8 mouse cellular contexts compared by ENCODE assay signal in the genomic region with DNA sequence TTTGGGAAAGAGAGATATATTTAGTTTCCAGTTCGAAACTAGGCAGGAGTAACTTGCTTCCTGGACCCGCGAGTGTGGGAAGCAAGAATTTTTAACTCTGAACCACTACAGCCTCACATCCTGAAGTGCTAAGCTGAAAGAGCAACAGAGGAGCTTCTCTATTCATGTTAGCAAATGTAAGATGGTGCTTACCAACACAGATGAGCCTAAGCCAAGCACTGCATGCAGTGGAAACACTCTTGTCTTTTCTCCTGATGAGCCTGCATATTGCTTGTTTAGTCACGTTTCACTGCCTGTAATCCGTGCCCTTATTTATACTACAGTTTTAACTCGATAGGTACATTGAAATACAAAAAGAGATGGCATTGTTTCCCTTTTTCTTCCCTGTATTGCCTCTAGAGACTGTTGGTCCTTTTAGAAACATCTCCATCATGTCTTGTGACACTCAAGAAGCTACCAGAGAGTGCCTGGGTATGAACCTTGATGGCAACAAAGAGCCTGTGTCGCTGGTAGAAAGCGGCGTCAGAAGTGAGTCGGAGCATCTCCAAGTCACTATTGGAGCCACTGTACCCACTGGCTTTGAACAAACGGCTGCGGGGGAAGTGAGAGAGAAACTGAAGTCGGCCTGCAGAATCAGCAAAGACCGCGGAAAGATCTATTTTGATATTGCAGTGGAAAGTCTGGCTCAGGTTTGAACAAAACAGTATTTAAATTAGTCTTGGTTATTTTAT. TPM values are rescaled to one million over a fixed set of nuclear protein-coding genes. Genes with fewer than 3 reads are reported as not detected.
DNase-seq lines count a peak whose midpoint lies in the region; ATAC-seq lines count a peak whose summit lies in the region.

No protein-coding gene starts in this region.

- H3K4me3 ChIP-seq in kidney, embryonic 14.5 days (ENCODE audit: low read length), result peak overlapping the region; percentile 76
- peak overlapping the region; percentile 68 for H3K4me3 ChIP-seq in hindbrain, embryonic 10.5 days
- H3K4me3 ChIP-seq in midbrain, embryonic 11.5 days (ENCODE audit: low read depth, low read length), result peak overlapping the region; percentile 83

- H3K4me1 ChIP-seq in kidney, embryonic 14.5 days (ENCODE audit: control insufficient read depth, insufficient read depth, low read length), result peaks cover 16% of the 10 kb centered on the region
- peaks cover 29% of the 10 kb centered on the region for H3K4me1 ChIP-seq in hindbrain, embryonic 10.5 days (replicated peaks)
- peaks cover 13% of the 10 kb centered on the region for H3K4me1 ChIP-seq in midbrain, embryonic 11.5 days (ENCODE audit: control insufficient read depth, insufficient read depth, low read length)

- no peak for ATAC-seq in kidney, embryonic 14.5 days (ENCODE audit: low FRiP score, low TSS enrichment)
- ATAC-seq in midbrain, embryonic 11.5 days (ENCODE audit: low FRiP score), result no peak

- no peak for DNase-seq in kidney, adult 8-10 months
- peak; percentile 22 for DNase-seq in MN1 (ENCODE audit: low spot score)
- DNase-seq in hindbrain, embryonic 10.5 days (ENCODE audit: low spot score), result no peak
- no peak for DNase-seq in midbrain, embryonic 11.5 days (ENCODE audit: low spot score, missing footprints)
- DNase-seq in right cerebral cortex, postnatal 4 days, result no peak
- DNase-seq in adrenal gland, postnatal 4 days (ENCODE audit: low spot score in 2 of 2), result no peak
- no peak for DNase-seq in adrenal gland, adult 8-10 months

- no peaks in the 10 kb centered on the region for H3K27me3 ChIP-seq in kidney, embryonic 14.5 days (ENCODE audit: control insufficient read depth, insufficient read depth, low read length)
- no peaks in the 10 kb centered on the region for H3K27me3 ChIP-seq in hindbrain, embryonic 10.5 days (ENCODE audit: insufficient read depth, poor library complexity, severe bottlenecking)
- no peaks in the 10 kb centered on the region for H3K27me3 ChIP-seq in midbrain, embryonic 11.5 days (ENCODE audit: control insufficient read depth, insufficient read depth, low read length)

- H3K9ac ChIP-seq in kidney, embryonic 14.5 days (ENCODE audit: low read depth, low read length), result peak overlapping the region; percentile 88; the same call in 1 of the 2 replicates
- peak overlapping the region; percentile 76; the same call in 1 of the 2 replicates for H3K9ac ChIP-seq in midbrain, embryonic 11.5 days (ENCODE audit: low read length)

- H3K27ac ChIP-seq in kidney, embryonic 14.5 days (ENCODE audit: low read depth, low read length), result peak overlapping the region; percentile 93; the same call in 1 of the 2 replicates
- H3K27ac ChIP-seq in hindbrain, embryonic 10.5 days, result peak overlapping the region; percentile 91
- no peak overlapping the region for H3K27ac ChIP-seq in midbrain, embryonic 11.5 days (ENCODE audit: low read depth, low read length)

- H3K36me3 ChIP-seq in kidney, embryonic 14.5 days (ENCODE audit: control insufficient read depth, insufficient read depth, low read length), result peaks cover 22% of the 10 kb centered on the region
- peaks cover 41% of the 10 kb centered on the region for H3K36me3 ChIP-seq in hindbrain, embryonic 10.5 days
- peaks cover 10% of the 10 kb centered on the region for H3K36me3 ChIP-seq in midbrain, embryonic 11.5 days (ENCODE audit: control insufficient read depth, insufficient read depth, low read length)

- WGBS in kidney, embryonic 14.5 days, result 57% methylated on average over 15 of the region's 15 CpGs
- 68% methylated on average over 15 of the region's 15 CpGs for WGBS in hindbrain, embryonic 10.5 days
- 71% methylated on average over 15 of the region's 15 CpGs for WGBS in midbrain, embryonic 11.5 days

- no peaks in the 10 kb centered on the region for H3K9me3 ChIP-seq in kidney, embryonic 14.5 days (ENCODE audit: control insufficient read depth, low read length)
- H3K9me3 ChIP-seq in hindbrain, embryonic 10.5 days, result no peaks in the 10 kb centered on the region
- H3K9me3 ChIP-seq in midbrain, embryonic 11.5 days (ENCODE audit: control insufficient read depth, low read length), result no peaks in the 10 kb centered on the region

- peak overlapping the region; percentile 87 for H3K4me2 ChIP-seq in kidney, embryonic 14.5 days (replicated peaks; ENCODE audit: low read depth, low read length)
- peak overlapping the region; percentile 98 for H3K4me2 ChIP-seq in midbrain, embryonic 11.5 days

RNA-seq across cellular contexts. Expression of a gene that starts 1.2 kb away (rescaled TPM):
- polyA plus RNA-seq in kidney, embryonic 14.5 days (2014; fragmentation: Nextera tagmentation; extraction: Ambion mirVana), result 50.8 and 56.9 TPM in 2 replicates
- 61.0 and 66.1 TPM in 2 replicates for polyA plus RNA-seq in hindbrain, embryonic 10.5 days (2016; fragmentation: Nextera tagmentation; extraction: Ambion mirVana)
- 57.1 and 59.5 TPM in 2 replicates for polyA plus RNA-seq in midbrain, embryonic 11.5 days (2014; fragmentation: Nextera tagmentation; extraction: Ambion mirVana)
- total RNA-seq in adrenal gland, postnatal 4 days (2021), result 10 to 100 TPM; 39.6 to 43.4 TPM
- 10 to 100 TPM; 35.4 to 46.8 (median 41.3) TPM for total RNA-seq in adrenal gland, adult 8-10 months (2022)

RNA-seq across cellular contexts. Expression of a gene that starts 30.0 kb away (rescaled TPM):
- polyA plus RNA-seq in kidney, embryonic 14.5 days (2014; fragmentation: Nextera tagmentation; extraction: Ambion mirVana), result 88.6 and 107 TPM in 2 replicates
- polyA plus RNA-seq in hindbrain, embryonic 10.5 days (2016; fragmentation: Nextera tagmentation; extraction: Ambion mirVana), result 71.2 and 82.4 TPM in 2 replicates
- polyA plus RNA-seq in midbrain, embryonic 11.5 days (2014; fragmentation: Nextera tagmentation; extraction: Ambion mirVana), result 75.0 and 75.5 TPM in 2 replicates
- 100 to 1,000 TPM; 148 to 151 TPM for total RNA-seq in adrenal gland, postnatal 4 days (2021)
- total RNA-seq in adrenal gland, adult 8-10 months (2022), result 100 to 1,000 TPM in 2 of 4 experiments, 10 to 100 TPM in 2; 88.7 to 146 (median 108) TPM
